In genomic region chr3:38754632-38755123, GRCm38 (mm10) we compare ENCODE assay signal across 19 mouse cellular contexts.
A peak's percentile ranks its signal among the peaks of the same experiment; 100 is the strongest.
DNase-seq lines count a peak whose midpoint lies in the region; ATAC-seq and TF ChIP-seq lines count a peak whose summit lies in the region.
"Had no signal": no experiment of that assay in that cellular context is flagged by ENCODE, and none has a peak within 500 bp of the region (broad histone marks: within the 10 kb centered on the region; RNA-seq: fewer than 3 reads in every experiment).

No protein-coding gene starts in this region.

- ATAC-seq in forebrain, embryonic 12.5 days (ENCODE audit: low FRiP score) = peak; percentile 53
- peak; percentile 63 for ATAC-seq in hindbrain, embryonic 13.5 days (ENCODE audit: low FRiP score)
- ATAC-seq in midbrain, embryonic 13.5 days = peak; percentile 66; the same call in 1 of the 2 replicates
- ATAC-seq: liver, postnatal 0 days had no signal

- no peak for TF ChIP-seq CTCF in thymus, adult 2 months (IDR thresholded peaks at IDR 0.05; ENCODE audit: borderline replicate concordance, control insufficient read depth, extremely low read depth, insufficient read depth, low read length, poor library complexity)

- peak overlapping the region; percentile 83 for H3K27ac ChIP-seq in forebrain, embryonic 12.5 days
- peak overlapping the region; percentile 89 for H3K27ac ChIP-seq in hindbrain, embryonic 13.5 days
- peak overlapping the region; percentile 87 for H3K27ac ChIP-seq in midbrain, embryonic 13.5 days
- H3K27ac ChIP-seq in thymus, adult 2 months (ENCODE audit: control insufficient read depth, insufficient read depth, low read length) = no peak overlapping the region
- H3K27ac ChIP-seq: embryonic facial prominence, embryonic 15.5 days; layer of hippocampus, adult 2 months; limb, embryonic 13.5 days had no signal

- H3K9me3 ChIP-seq in forebrain, embryonic 12.5 days = no peaks in the 10 kb centered on the region
- H3K9me3 ChIP-seq in hindbrain, embryonic 13.5 days = no peaks in the 10 kb centered on the region
- H3K9me3 ChIP-seq in midbrain, embryonic 13.5 days = no peaks in the 10 kb centered on the region
- H3K9me3 ChIP-seq: embryonic facial prominence, embryonic 15.5 days; limb, embryonic 13.5 days had no signal

- DNase-seq in brain, adult 2 months (ENCODE audit: low read depth, low spot score) = peak; percentile 19
- DNase-seq in layer of hippocampus, postnatal 36 days = no peak
- DNase-seq in gastrocnemius, postnatal 14 days = no peak
- no peak for DNase-seq in urinary bladder, postnatal 25 days (ENCODE audit: low spot score)
- no peak for DNase-seq in thymus, adult 2 months
- DNase-seq: adrenal gland, adult 2 months; cerebellum, adult 18-20 months; heart, postnatal 36 days; kidney, adult 9 months; liver, postnatal 0 days; lung, postnatal 4 days; right cerebral cortex, postnatal 25 days had no signal

- intact Hi-C loops in gastrocnemius, postnatal 14 days (cut with DNase I; ENCODE audit: low total_unique reads) = no loop called here

- H3K36me3 ChIP-seq in forebrain, embryonic 12.5 days (replicated peaks) = no peaks in the 10 kb centered on the region
- H3K36me3 ChIP-seq in hindbrain, embryonic 13.5 days = no peaks in the 10 kb centered on the region
- no peaks in the 10 kb centered on the region for H3K36me3 ChIP-seq in midbrain, embryonic 13.5 days
- H3K36me3 ChIP-seq in thymus, adult 2 months (ENCODE audit: control insufficient read depth, insufficient read depth, low read length) = no peaks in the 10 kb centered on the region
- H3K36me3 ChIP-seq: embryonic facial prominence, embryonic 15.5 days; limb, embryonic 13.5 days had no signal

- H3K9ac ChIP-seq in forebrain, embryonic 12.5 days = no peak overlapping the region
- H3K9ac ChIP-seq in hindbrain, embryonic 13.5 days = no peak overlapping the region
- peak overlapping the region; percentile 5; the same call in 1 of the 2 replicates for H3K9ac ChIP-seq in midbrain, embryonic 13.5 days (replicated peaks)
- H3K9ac ChIP-seq: embryonic facial prominence, embryonic 15.5 days; limb, embryonic 13.5 days; liver, postnatal 0 days had no signal

- no peak overlapping the region for H3K4me3 ChIP-seq in forebrain, embryonic 12.5 days (replicated peaks)
- H3K4me3 ChIP-seq in hindbrain, embryonic 13.5 days = no peak overlapping the region
- H3K4me3 ChIP-seq in midbrain, embryonic 13.5 days (replicated peaks) = no peak overlapping the region
- no peak overlapping the region for H3K4me3 ChIP-seq in thymus, adult 2 months (ENCODE audit: control insufficient read depth, insufficient read depth, low read length)
- H3K4me3 ChIP-seq: embryonic facial prominence, embryonic 15.5 days; layer of hippocampus, adult 2 months; limb, embryonic 13.5 days had no signal

- no peak overlapping the region for H3K4me2 ChIP-seq in forebrain, embryonic 12.5 days
- H3K4me2 ChIP-seq in hindbrain, embryonic 13.5 days = peak overlapping the region; percentile 17; the same call in 1 of the 2 replicates
- H3K4me2 ChIP-seq in midbrain, embryonic 13.5 days (replicated peaks) = peak overlapping the region; percentile 15; the same call in 1 of the 2 replicates
- H3K4me2 ChIP-seq: embryonic facial prominence, embryonic 15.5 days; heart, embryonic 11.5 days; limb, embryonic 13.5 days had no signal

- H3K4me1 ChIP-seq in forebrain, embryonic 12.5 days = peaks cover 19% of the 10 kb centered on the region
- H3K4me1 ChIP-seq in hindbrain, embryonic 13.5 days (replicated peaks) = peaks cover 22% of the 10 kb centered on the region
- peaks cover 23% of the 10 kb centered on the region for H3K4me1 ChIP-seq in midbrain, embryonic 13.5 days (replicated peaks)
- no peaks in the 10 kb centered on the region for H3K4me1 ChIP-seq in thymus, adult 2 months (replicated peaks; ENCODE audit: control insufficient read depth, insufficient read depth, low read length)
- H3K4me1 ChIP-seq: embryonic facial prominence, embryonic 15.5 days had no signal

- WGBS in forebrain, embryonic 12.5 days = 37% methylated on average over 5 of the region's 5 CpGs
- WGBS in hindbrain, embryonic 13.5 days = 23% methylated on average over 5 of the region's 5 CpGs
- 47% methylated on average over 5 of the region's 5 CpGs for WGBS in midbrain, embryonic 13.5 days
- 89% methylated on average over 5 of the region's 5 CpGs for WGBS in thymus, adult 2 months

- no peaks in the 10 kb centered on the region for H3K27me3 ChIP-seq in forebrain, embryonic 12.5 days
- no peaks in the 10 kb centered on the region for H3K27me3 ChIP-seq in hindbrain, embryonic 13.5 days
- no peaks in the 10 kb centered on the region for H3K27me3 ChIP-seq in midbrain, embryonic 13.5 days
- H3K27me3 ChIP-seq in thymus, adult 2 months (ENCODE audit: control insufficient read depth, insufficient read depth, low read length) = no peaks in the 10 kb centered on the region
- H3K27me3 ChIP-seq: embryonic facial prominence, embryonic 15.5 days; limb, embryonic 13.5 days had no signal

- TF ChIP-seq POLR2A in thymus, adult 2 months (IDR thresholded peaks at IDR 0.05; ENCODE audit: control insufficient read depth, extremely low read depth, insufficient read depth, low read length, poor library complexity) = no peak
